Mouse (Mus musculus) lung, embryonic 15.5 days (tissue): ENCODE results near the gene Tbc1d12. TPM values are rescaled to one million over a fixed set of nuclear protein-coding genes. Genes with fewer than 3 reads are reported as not detected.
"Not testable (repeated sequence)": the region's sequence is repeated elsewhere in the genome, so short reads cannot be mapped to it uniquely, and the experiment has no call there.

Experiments
- ATAC-seq: fragments of 200-750 bp; cut with Nextera tagmentation; 2 replicates; pipeline ENCODE4 v1.8.0; 2017; ENCODE audit warnings: moderate number of reproducible peaks, borderline replicate concordance; ENCODE audit not compliant: low FRiP score, low TSS enrichment; ENCODE audit errors: extremely low read depth
- H3K27ac ChIP-seq: fragments of 300-500 bp; sonication (generic); 2 replicates; pipeline ENCODE4 v1.5.1; 2015; ENCODE audit warnings: moderate library complexity, mild to moderate bottlenecking, inconsistent platforms
- H3K27me3 ChIP-seq: fragments of 300-500 bp; sonication (generic); 2 replicates; pipeline ENCODE4 v1.6.1; 2015; ENCODE audit warnings: inconsistent platforms
- H3K36me3 ChIP-seq: fragments of 300-500 bp; sonication (generic); 2 replicates; pipeline ENCODE4 v1.6.1; 2015; ENCODE audit warnings: inconsistent platforms
- H3K4me1 ChIP-seq: fragments of 300-500 bp; sonication (generic); 2 replicates; pipeline ENCODE4 v1.6.1; 2015; ENCODE audit warnings: inconsistent platforms
- H3K4me2 ChIP-seq: fragments of 300-500 bp; sonication (generic); 2 replicates; pipeline ENCODE4 v1.6.1; 2015; ENCODE audit warnings: inconsistent platforms, mild to moderate bottlenecking, moderate library complexity
- H3K4me3 ChIP-seq: fragments of 300-500 bp; sonication (generic); 2 replicates; pipeline ENCODE4 v1.5.1; 2015; ENCODE audit warnings: mild to moderate bottlenecking, inconsistent platforms
- H3K9ac ChIP-seq: fragments of 300-500 bp; sonication (generic); 2 replicates; pipeline ENCODE4 v1.6.1; 2015; ENCODE audit warnings: inconsistent platforms
- H3K9me3 ChIP-seq: fragments of 300-500 bp; sonication (generic); 2 replicates; pipeline ENCODE4 v1.6.1; 2016; ENCODE audit warnings: inconsistent platforms
- WGBS: fragments of 180-500 bp; shearing (Covaris S2); methylation state at CpG from one replicate; pipeline ENCODE4 v1.1.7; 2015; 5-methylcytosine and 5-hydroxymethylcytosine counted together
- polyA plus RNA-seq: library from polyadenylated mRNA; unstranded; fragments of >200 nt; fragmentation: Nextera tagmentation; extraction: Ambion mirVana; gene quantifications from 2 replicates; pipeline ENCODE4 v1.2.1, GENCODE M21; 2015

Gene Tbc1d12
- polyA plus RNA-seq, 1 experiment from 2014 or later = 2.3 TPM

DNA sequence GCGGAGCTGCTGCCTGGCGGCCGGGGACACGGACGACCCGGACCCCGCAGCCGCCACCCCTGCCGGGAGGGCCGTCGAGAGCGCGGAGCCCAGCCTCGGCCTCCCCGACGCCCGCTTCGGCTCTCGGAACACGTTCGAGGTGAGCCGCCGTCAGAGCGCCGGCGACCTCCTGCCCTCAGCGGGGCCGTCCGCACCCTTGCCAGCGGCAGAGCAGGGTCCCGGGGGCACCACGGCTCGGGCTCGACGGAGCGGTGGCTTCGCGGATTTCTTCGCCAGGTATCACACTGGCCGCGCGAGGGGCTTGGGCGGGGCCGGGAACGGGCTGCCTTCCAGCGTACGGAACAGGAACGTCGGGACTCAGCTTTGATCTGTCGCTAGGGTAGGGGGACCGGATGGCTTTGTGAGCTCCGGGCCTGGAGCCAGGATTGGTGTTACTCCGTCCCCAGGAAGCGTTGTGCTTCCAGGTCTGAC lies 827 bp downstream of the Tbc1d12 start:
- Histone ChIP-seq H3K4me3 (peak overlapping the region; percentile 84), H3K4me2 (peak overlapping the region; percentile 77), H3K9ac (peak overlapping the region; percentile 89), H3K4me1 (0 out of 2 replicates have a peak, but pooled peaks cover 9% of the 10 kb centered on the region), H3K27ac (peak overlapping the region; percentile 91), H3K9me3 (no peaks in the 10 kb centered on the region), H3K36me3 (no peaks in the 10 kb centered on the region), H3K27me3 (no peaks in the 10 kb centered on the region)
- 0% methylated on average over 54 of the region's 54 CpGs for WGBS
- ATAC-seq = peak; percentile 58

DNA sequence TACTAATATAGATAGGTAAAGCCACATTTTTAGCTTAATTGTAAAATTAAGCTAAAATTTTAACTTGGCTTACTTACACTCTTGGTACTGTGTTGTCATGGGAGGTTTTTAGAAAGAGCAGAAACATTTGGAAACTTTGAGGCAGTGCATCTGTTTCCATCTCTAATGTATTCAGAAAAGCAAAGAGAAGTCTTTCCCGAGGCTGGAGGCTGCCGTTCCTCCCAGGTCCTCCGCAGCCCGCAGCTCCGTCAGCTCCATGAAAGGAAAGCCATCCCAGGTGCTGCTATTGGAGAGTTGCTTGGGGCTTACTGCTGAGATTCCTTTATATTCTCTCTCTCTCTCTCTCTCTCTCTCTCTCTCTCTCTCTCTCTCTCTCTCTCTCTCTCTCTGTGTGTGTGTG lies 8.4 kb downstream of the Tbc1d12 start:
- no peaks in the 10 kb centered on the region for H3K4me1 ChIP-seq
- H3K27ac ChIP-seq = no peak overlapping the region
- H3K9me3 ChIP-seq = no peaks in the 10 kb centered on the region
- H3K4me3 ChIP-seq = no peak overlapping the region
- WGBS = 74% methylated on average over 5 of the region's 5 CpGs
- no peak overlapping the region for H3K9ac ChIP-seq
- no peaks in the 10 kb centered on the region for H3K36me3 ChIP-seq
- no peak for ATAC-seq
- no peak overlapping the region for H3K4me2 ChIP-seq
- no peaks in the 10 kb centered on the region for H3K27me3 ChIP-seq

DNA sequence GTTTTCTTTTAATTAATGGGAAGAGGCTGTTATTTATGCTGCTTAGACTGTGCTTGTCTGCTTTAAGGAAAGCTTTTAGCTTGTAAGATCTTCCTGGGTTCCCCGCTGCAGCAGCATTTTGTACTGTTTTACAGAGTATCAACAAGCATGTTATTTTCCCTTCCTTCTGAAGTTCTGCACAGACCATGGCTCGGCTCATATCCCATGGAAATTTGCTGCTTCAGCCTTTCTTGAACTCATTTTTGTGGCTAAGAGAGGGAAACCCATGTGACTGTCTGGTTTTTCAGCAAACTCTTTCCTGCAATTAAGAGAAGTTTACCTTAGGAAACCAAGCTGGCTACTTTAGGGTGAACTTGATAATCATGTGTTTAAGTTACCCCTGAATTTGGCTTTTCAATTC lies 10.0 kb downstream of the Tbc1d12 start:
- Histone ChIP-seq H3K4me2 (no peak overlapping the region), H3K4me1 (no peaks in the 10 kb centered on the region), H3K27me3 (no peaks in the 10 kb centered on the region), H3K4me3 (no peak overlapping the region), H3K36me3 (no peaks in the 10 kb centered on the region), H3K9me3 (no peaks in the 10 kb centered on the region), H3K9ac (no peak overlapping the region), H3K27ac (no peak overlapping the region)
- no peak for ATAC-seq
- 84% methylated on average over 2 of the region's 2 CpGs for WGBS

DNA sequence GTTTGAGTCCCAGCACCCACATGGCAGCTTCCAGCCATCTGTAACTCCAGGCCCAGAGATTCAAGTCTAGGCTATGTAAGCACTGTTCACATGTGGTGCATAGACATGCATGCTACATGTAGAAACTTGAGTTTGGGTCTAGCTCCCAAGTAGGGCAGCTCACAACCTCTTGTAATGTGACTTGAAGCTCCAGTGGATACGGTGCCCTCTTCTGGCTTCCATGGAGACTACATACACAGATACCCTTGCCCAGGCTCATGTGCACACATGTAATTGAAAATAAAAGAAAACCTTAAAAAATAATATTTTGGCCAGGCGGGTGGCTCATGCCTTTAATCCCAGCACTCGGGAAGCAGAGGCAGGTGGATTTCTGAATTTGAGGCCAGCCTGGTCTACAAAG lies 21.8 kb downstream of the Tbc1d12 start:
- Histone ChIP-seq H3K36me3 (no peaks in the 10 kb centered on the region), H3K27ac (no peak overlapping the region), H3K4me3 (no peak overlapping the region), H3K4me2 (no peak overlapping the region), H3K9ac (no peak overlapping the region), H3K4me1 (no peaks in the 10 kb centered on the region), H3K9me3 (no peaks in the 10 kb centered on the region), H3K27me3 (no peaks in the 10 kb centered on the region)
- ATAC-seq = no peak
- WGBS = 95% methylated on average over 3 of the region's 3 CpGs

DNA sequence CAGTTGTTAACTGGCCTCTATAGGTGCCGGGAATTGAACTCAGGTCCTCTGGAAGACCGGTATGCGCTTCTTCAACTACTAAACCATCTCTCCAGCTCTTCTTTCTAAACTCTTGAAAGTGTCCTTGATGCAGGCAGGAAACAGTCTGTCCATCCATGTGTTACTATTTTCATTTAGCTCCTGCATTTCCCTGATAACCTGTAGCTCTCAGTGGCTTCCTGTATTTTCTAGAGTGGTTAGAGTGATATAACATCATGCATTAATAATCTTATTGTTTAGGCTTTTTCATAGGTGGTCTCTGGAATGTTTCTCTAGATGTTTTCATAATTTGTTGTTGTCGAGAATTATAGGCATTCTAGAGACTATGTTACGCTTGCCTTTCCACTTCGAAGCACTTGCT lies 26.1 kb downstream of the Tbc1d12 start:
- Histone ChIP-seq H3K36me3 (no peaks in the 10 kb centered on the region), H3K9ac (no peak overlapping the region), H3K4me2 (no peak overlapping the region), H3K9me3 (no peaks in the 10 kb centered on the region), H3K27me3 (no peaks in the 10 kb centered on the region), H3K27ac (no peak overlapping the region), H3K4me1 (no peaks in the 10 kb centered on the region), H3K4me3 (no peak overlapping the region)
- WGBS = 90% methylated on average over 6 of the region's 6 CpGs
- no peak for ATAC-seq

DNA sequence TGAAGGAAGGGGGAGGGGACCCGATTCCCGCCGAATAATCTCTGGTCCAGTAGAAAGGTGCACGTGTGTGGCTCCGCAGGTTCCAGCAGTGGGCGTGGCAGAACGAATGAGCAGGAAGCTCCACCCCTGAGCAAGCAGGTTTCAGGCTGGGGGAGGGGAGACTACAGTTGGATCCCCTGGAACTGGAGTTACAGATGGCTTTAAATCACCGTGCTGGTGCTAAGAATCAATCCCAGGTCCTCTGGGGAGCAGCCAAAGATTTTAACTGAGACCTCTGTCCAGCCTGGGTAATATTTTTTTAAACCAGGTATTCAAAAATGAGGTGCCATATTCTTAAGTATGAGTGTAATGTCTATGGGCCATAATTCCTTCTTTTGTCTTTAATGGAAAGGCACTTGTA lies 38.4 kb downstream of the Tbc1d12 start:
- not testable (repeated sequence) for H3K4me2 ChIP-seq, H3K4me3 ChIP-seq, H3K36me3 ChIP-seq, H3K4me1 ChIP-seq, H3K27me3 ChIP-seq, H3K27ac ChIP-seq, ATAC-seq, H3K9ac ChIP-seq, H3K9me3 ChIP-seq
- 87% methylated on average over 3 of the region's 8 CpGs for WGBS

DNA sequence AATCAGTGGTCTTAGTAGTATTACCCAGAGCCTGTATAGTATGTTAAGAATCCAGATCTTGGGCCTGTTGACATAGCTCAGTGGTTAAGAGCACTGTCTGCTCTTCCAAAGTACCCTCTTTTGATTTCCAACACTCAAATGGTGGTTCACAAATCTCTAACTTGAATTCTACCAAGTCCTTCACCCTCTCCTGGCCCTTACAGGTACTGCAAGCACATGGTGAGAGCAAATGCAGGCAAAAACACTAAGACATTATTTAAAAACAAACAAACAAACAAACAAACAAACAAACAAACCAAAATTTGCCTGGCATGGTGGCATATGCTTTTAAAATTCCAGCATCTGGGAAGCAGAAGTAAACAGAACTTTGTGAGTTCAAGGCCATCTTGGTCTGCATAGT lies 43.9 kb downstream of the Tbc1d12 start:
- no peak overlapping the region for H3K9ac ChIP-seq
- H3K27me3 ChIP-seq = no peaks in the 10 kb centered on the region
- no peak overlapping the region for H3K4me3 ChIP-seq
- no peak overlapping the region for H3K27ac ChIP-seq
- H3K4me1 ChIP-seq = no peaks in the 10 kb centered on the region
- no peaks in the 10 kb centered on the region for H3K9me3 ChIP-seq
- no peaks in the 10 kb centered on the region for H3K36me3 ChIP-seq
- no peak for ATAC-seq
- no peak overlapping the region for H3K4me2 ChIP-seq

DNA sequence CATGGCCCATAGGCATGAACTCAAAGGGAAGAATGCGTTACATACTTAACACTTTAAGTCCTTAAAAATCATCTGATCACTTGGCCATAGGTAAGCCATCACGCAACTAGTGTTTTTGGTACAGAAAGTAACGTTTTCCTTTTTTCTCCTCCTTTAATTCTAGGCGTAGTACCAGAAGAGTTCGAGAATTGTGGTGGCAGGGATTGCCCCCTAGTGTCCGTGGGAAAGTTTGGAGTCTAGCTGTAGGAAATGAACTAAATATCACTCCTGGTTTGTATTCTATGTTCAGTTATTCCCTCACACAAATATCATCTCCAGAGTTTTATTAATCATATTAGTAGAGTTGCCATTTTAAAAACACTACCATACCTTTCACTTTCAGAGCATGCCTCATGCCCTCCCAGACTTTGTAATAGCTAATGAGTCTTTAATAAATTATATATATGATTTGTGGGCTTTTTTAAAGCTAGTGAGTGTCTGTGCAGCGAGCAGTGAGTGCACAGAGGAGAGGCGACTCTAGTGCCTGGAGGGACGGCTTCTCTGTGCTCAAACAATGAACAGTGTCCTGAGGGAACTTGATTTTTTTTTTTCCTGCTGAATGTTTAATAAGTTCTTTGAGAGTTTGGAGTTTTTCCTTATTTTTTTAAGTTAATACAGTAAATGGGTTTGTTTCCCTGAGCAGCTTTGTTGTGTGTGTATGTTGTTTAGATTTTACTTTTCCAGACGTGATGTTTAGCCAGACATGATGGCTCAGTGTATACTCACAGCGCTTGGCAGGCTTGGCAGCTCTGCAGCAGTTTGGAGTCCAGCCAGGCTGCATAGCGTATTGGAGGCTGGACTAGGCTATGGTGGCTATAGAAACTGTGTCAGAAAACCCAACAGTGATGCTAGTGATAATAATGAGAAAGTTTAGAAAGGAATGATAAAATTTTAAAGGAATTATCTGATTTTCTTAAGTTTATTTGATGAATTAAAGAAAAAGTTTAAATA lies 65.1 kb downstream of the Tbc1d12 start:
- no peak overlapping the region for H3K4me3 ChIP-seq
- 49% methylated on average over 12 of the region's 12 CpGs for WGBS
- no peak overlapping the region for H3K9ac ChIP-seq
- H3K9me3 ChIP-seq = no peaks in the 10 kb centered on the region
- no peaks in the 10 kb centered on the region for H3K27me3 ChIP-seq
- no peaks in the 10 kb centered on the region for H3K36me3 ChIP-seq
- no peak overlapping the region for H3K4me2 ChIP-seq
- peak overlapping the region; percentile 69 for H3K27ac ChIP-seq
- H3K4me1 ChIP-seq = no peaks in the 10 kb centered on the region
- ATAC-seq = peak; percentile 91

DNA sequence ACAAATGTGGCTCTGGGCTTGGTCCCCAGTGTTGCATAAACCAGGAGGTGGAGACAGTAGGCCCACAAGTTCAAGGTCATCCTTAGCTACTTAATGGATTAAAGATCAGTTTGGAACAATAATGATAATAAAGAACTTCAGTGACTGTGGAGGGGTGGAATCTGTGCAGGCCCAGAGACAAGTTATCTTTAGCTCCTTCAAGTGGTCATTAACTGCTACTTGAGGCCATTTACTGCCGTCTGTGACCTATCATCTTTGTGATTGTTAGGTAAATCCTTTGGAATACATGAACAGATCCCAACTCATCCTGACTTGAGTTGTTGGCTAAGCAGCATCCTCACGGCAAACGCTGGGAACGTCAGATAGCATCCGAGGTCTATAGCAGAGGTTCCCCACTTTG lies 66.1 kb downstream of the Tbc1d12 start:
- H3K9me3 ChIP-seq = no peaks in the 10 kb centered on the region
- H3K36me3 ChIP-seq = no peaks in the 10 kb centered on the region
- H3K9ac ChIP-seq = no peak overlapping the region
- ATAC-seq = no peak
- no peak overlapping the region for H3K27ac ChIP-seq
- H3K4me1 ChIP-seq = no peaks in the 10 kb centered on the region
- no peak overlapping the region for H3K4me2 ChIP-seq
- H3K4me3 ChIP-seq = no peak overlapping the region
- 85% methylated on average over 5 of the region's 5 CpGs for WGBS
- H3K27me3 ChIP-seq = no peaks in the 10 kb centered on the region

DNA sequence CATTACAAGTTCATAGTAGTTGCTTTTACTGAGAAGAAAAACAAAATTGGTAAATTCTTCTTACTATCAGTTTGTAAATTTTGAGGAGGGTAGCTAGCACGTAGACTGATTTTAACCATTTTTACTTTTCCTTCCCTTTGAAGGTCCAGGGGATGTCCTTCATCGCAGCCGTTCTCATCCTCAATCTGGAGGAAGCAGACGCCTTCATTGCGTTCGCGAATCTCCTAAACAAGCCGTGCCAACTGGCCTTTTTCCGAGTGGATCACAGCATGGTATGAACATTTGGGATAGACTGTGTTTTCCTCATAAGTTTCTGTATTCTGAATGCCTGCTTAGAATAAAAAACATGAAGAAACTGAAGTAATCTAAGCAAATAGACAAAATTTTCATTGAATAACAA lies 77.4 kb downstream of the Tbc1d12 start:
- 91% methylated on average over 9 of the region's 9 CpGs for WGBS

DNA sequence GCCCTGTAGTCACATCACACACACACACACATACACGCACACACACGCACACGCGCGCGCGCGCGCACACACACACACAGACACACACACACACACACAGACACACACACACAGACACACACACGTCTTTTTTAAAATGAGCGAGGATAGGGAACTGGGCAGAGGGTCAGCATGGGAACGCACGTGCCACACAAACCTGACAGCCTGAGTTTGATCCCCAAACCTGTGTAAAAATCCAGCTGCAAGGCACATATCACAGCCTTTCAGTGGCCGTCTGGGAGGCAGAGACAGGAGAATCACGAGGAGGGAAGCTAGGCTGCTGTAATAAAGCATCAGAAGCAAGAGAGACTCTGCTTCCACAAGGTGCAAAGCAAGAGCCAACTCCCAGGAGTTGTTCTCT lies 78.5 kb downstream of the Tbc1d12 start:
- no peak overlapping the region for H3K9ac ChIP-seq
- no peak overlapping the region for H3K4me2 ChIP-seq
- H3K27me3 ChIP-seq = no peaks in the 10 kb centered on the region
- no peaks in the 10 kb centered on the region for H3K4me1 ChIP-seq
- H3K36me3 ChIP-seq = peaks cover 15% of the 10 kb centered on the region; the same call in 1 of the 2 replicates
- 94% methylated on average over 15 of the region's 15 CpGs for WGBS
- H3K27ac ChIP-seq = no peak overlapping the region
- ATAC-seq = no peak
- no peaks in the 10 kb centered on the region for H3K9me3 ChIP-seq
- H3K4me3 ChIP-seq = no peak overlapping the region

More for the DNA sequence above, 77.4 kb downstream of the Tbc1d12 start:
- no peak for ATAC-seq
- H3K9ac ChIP-seq = no peak overlapping the region
- H3K36me3 ChIP-seq = peaks cover 15% of the 10 kb centered on the region; the same call in 1 of the 2 replicates
- no peaks in the 10 kb centered on the region for H3K4me1 ChIP-seq
- H3K4me3 ChIP-seq = no peak overlapping the region
- no peaks in the 10 kb centered on the region for H3K27me3 ChIP-seq
- no peaks in the 10 kb centered on the region for H3K9me3 ChIP-seq
- H3K4me2 ChIP-seq = no peak overlapping the region
- no peak overlapping the region for H3K27ac ChIP-seq

DNA sequence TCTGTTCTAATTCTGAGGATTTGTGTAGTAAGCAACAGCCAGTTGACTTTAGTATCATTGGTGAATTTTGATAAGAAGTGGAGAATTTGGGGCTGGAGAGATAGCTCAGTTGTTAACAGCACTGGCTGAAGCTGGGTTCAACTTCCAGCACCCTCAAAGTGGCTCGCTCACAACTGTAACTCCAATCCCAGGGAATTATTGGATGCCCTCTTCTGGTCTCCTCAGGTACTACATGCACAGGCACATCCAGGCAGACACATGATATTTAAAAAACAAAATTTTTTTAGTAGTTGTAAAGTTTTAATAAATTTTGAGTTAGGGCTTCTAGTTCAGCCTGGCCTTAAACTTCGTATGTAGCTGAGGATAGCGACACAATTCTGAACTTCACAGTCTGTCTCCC lies 79.3 kb downstream of the Tbc1d12 start:
- Histone ChIP-seq H3K4me3 (no peak overlapping the region), H3K9ac (no peak overlapping the region), H3K36me3 (peaks cover 15% of the 10 kb centered on the region; the same call in 1 of the 2 replicates), H3K4me2 (no peak overlapping the region), H3K9me3 (no peaks in the 10 kb centered on the region), H3K27ac (no peak overlapping the region), H3K4me1 (no peaks in the 10 kb centered on the region), H3K27me3 (no peaks in the 10 kb centered on the region)
- 42% methylated on average over 3 of the region's 3 CpGs for WGBS
- ATAC-seq = no peak
